Mouse (Mus musculus): ENCODE results near the gene Spi1.
"Not testable (repeated sequence)": the region's sequence is repeated elsewhere in the genome, so short reads cannot be mapped to it uniquely, and the experiment has no call there.

Spi1 gene

DNA sequence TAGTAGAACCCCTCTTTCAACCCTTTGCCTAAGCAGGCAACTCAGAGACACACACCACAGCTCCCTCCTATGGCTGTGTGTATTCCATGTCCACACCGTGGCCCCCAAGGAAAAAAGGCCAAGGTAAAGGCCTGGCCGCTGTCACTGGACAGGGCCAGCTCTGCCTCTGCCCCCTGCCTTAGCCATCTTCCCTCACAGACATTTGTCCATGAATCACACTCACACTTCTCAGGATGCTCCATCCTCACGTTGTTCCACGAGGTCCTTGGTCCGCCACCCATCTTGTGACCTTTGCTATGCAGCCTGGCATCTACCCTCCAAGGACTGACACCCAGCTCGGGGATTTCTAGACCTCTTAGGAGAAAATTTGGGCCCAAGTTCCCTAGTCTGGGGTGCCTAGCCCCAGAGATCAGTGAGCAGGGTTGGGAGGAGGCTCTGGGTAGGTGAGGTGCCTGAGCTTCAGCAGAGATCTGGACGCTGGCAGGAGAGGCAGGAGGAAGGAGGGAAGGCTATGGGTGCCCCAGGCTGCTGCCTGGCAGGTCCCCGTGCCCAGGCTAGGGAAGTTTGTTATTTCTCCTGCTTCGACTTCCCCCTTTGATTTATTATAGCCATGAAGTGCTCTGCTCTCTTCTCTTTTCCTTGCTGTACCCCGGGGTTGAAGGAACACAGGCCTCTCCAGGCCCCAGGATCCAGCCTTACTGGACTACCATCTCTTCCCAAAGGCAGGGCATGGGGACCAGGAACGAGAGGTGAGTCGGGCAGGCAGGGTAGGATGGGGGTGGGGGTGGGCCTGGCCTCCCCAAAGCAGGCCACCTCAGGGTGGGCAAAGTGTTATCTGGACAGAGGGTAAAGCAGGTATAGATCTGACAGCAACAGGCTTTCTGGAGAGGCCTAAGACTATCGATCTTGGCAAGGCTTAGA lies at the start of gene Spi1:
TSS of gene Spi1 (plus strand) at position 616 of the 921 bp plus-strand sequence.
- DNase-seq = no peak

DNA sequence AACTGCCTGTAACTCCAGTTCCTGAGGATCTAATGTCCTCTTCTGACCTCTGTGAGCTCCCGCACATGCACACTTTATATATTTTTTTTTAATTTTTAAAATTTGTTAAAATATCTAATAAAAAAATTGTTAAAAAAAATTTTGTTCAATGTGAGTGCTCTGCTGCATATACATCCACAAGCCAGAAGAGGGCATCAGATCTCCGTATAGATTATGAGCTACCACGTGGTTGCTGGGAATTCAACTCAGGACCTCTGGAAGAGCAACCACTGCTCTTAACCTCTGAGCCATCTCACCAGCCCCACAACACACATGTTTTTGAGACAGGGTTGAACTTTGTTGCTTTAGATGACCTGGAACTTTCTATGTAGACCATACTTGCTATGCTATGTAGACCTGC lies 49.2 kb upstream of the Spi1 start:
- DNase-seq = no peak

DNA sequence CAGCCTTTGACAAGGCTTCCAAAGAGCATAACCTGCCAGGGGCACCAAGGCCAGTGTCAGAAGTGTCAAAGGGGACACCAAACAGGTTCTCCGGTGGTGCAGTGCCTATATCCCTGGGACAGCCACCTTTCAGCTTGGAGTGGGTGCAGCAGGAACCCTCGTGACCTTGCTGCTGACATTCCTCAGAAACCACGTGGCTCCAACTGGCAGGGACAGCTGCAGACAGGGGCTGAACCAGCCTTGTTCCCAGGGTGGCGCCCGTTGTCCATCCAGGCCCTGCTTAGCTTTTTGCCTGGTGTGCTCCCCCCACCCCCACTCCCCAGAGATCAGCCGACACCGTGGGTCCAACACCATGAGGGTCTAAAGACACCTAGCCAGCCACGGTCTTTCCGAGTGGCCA lies 46.8 kb upstream of the Spi1 start, which contains the start of gene Rapsn:
TSS of gene Rapsn (plus strand) at position 236 of the 400 bp plus-strand sequence.
- no peak for DNase-seq

DNA sequence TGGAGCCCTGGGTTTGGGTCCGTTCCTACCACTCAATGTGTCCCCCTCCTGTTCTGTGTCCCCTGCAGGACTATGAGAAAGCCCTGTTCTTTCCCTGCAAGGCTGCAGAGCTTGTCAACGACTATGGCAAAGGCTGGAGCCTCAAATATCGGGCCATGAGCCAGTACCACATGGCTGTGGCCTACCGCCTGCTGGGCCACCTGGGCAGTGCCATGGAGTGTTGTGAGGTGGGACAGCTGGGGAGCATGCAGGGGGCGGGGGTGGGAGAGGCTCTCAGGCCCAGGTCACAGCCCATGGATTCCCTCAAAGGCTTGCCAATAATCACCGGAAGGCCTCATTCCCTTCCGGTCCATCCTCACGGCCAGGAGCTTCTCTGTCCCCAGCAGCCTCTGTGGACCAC lies 40.4 kb upstream of the Spi1 start:
- no peak for DNase-seq

DNA sequence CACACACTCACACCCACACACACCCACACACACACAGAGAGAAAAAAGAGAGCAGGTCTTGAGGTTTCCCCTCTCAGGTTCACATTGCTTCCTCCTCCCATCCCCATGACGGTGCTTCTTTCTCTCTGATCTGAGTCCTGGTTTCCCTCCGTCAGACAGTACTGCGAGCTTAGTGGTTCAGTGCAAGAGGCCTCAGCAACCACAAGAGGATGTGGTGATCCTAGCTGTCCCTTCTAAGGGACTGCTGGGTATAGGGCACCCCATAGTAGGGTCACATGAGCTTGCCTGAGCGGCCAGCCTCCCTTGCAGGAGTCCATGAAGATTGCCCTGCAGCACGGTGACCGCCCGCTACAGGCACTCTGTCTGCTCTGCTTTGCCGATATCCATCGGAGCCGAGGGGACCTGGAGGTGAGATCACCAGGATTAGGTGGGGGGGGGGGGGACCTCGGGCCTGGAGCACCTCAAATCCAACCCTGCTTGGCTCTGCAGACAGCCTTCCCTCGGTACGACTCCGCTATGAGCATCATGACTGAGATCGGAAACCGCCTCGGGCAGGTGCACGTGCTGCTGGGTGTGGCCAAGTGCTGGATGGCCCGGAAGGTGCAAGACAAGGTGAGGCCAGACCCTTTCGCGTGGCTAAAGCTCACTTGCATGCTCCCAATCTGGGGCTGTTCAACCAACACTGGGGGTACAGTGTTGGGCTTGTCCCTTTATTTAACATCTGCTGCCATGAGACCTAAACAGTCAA lies 39.4 kb upstream of the Spi1 start:
- DNase-seq = peak; percentile 49

DNA sequence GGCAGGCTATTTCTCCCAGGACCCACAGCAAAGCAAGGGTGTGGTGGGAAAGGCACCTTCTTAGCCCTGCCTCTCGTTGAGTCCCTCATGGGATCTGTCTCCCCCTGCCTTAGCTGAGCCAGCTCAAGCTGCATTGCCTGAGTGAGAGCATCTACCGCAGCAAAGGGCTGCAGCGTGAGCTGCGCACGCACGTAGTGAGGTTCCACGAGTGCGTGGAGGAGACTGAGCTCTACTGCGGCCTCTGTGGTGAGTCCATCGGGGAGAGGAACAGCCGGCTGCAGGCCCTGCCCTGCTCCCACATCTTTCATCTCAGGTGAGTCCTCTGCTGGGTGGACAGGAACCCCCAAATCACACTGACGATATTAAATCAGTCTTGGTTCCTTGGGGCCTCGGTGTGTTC lies 37.5 kb upstream of the Spi1 start:
- no peak for DNase-seq

DNA sequence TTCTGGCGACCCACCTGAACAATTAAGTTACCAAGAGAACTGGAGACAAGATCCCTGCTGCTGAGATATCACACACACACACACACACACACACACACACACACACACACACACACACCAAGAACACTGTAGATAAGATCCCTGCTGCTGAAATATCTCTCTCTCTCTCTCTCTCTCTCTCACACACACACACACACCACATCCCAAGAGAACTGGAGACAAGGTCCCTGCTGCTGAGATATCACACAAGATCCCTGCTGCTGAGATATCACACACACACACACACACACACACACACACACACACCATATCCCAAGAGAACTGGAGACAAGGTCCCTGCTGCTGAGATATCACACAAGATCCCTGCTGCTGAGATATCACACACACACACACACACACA lies 36.4 kb upstream of the Spi1 start:
- not testable (repeated sequence) for DNase-seq

DNA sequence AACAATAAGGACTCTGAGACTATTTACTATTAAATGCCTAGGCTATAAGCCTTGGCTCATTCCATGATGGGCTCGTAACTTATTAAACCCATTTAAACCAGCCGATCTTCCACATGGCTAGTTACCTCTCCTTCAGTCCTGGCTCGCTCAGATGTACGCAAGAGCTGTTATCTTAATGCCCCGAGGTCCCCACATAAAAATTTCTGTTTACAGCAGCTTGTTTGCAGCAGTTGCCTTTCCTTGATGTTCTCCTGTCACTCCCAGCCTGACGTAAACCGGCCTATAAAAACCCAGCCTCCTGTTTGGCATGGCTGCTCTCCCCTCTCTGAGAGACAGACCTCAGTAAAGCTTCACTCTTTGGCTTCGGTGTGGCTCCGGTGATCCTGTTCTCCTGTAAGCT lies 34.8 kb upstream of the Spi1 start:
- DNase-seq = no peak

DNA sequence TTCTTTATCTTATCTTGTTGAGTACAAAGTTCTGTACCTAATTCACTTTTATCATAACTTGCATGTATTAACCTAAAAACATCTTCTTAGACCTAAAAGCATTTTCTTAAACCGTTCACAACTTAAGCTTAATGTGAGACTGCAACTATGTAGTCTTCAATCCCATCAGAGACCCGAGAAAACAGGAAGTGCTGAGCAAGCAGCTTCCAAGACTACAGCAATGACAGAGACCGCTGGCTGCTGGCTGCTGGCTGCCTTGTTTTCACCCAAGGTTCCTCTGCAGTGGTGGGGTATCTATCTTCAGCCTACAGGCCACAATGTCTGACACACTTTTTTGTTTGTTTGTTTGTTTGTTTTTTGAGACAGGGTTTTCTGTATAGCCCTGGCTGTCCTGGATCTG lies 30.3 kb upstream of the Spi1 start:
- DNase-seq = no peak

DNA sequence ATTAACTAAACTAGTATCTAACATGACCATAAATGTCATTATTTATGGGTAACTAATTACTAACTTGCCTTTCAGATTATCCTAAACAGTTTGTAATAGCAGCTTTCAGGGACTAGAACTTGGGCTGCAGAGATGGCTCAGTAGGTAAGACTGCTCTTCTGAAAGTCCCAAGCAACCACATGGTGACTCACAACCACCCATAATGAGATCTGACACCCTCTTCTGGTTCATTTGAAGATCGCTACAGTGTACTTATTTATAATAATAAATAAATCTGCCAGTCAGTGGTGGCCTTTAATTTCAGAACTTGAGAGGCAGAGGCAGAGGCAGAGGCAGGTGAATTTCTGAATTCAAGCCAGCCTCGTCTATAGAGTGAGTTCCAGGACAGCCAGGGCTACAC lies 29.4 kb upstream of the Spi1 start:
- no peak for DNase-seq

DNA sequence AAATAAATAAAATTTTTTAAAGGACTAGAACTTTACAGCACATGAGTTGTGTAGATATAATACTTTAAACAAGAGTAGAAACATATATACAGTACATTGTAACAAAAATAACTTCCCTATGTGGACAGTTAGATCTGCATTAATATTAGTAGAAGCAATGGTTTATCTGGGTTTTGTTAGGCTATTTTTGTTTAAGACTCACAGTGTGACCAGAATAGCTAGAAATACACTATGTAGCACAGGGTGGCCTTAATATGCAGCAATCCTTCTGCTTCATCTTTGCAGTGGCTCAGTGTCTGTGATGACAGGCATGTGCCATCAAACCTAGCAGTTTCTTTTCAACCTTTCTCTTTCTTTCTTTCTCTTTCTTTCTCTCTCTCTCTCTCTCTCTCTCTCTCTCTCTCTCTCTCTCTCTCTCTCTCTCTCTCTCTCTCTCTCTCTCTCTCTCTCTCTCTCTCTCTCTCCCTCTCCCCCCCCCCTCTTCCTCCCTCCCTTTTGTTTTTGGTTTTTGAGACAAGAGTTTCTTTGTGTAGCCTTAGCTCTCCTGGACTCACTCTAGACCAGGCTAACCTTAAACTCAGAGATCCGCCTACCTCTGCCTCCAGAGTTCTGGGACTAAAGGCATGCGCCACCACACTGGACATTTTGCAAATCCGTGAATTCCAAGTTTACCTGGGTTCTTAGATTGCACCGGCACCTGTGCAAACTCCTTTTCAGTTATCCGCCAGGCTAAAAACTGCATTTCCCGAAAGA lies 28.8 kb upstream of the Spi1 start:
- DNase-seq = no peak

DNA sequence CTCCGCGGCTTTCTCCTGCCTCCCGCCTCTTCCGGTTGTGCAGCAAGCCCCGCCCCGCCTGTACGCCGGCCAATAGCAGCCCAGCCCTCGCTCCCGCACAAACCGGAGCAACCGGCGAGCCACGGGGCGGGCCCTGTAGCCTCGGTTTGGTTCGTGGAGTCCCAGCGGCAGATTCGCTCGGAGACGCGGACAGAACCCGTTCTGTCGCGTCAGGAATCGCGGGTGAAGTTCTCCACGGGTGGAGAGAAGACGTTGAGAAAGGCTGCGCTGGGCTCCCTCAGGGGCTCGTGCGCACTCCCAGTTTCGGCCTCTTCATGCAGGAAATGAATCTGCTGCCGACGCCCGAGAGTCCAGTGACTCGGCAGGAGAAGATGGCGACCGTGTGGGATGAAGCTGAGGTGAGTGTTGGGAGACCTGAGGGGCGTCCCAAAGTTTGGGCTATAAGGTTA lies 28.2 kb upstream of the Spi1 start, which contains the start of gene Psmc3:
TSS of gene Psmc3 (plus strand) at position 76 of the 449 bp plus-strand sequence.
- DNase-seq = peak; percentile 97

DNA sequence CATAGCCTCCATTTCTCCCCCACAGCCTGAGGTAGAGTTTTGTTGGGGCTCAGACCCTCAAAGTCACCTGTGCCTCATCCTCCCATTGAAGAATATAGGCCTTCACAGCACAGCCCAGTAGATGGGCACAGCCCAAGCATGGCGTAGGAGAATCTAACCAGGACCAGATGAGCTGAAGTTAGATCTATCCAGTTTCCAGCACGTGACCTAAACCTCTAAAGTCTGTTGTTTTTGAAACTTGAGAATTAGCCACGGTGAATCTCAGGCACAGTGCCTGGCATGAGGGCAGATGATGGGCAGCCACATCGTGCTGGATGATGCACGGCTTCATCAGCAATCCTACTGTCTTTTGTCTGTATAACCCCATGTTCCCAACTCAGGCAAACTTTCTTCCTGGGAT lies 23.8 kb upstream of the Spi1 start:
- no peak for DNase-seq

DNA sequence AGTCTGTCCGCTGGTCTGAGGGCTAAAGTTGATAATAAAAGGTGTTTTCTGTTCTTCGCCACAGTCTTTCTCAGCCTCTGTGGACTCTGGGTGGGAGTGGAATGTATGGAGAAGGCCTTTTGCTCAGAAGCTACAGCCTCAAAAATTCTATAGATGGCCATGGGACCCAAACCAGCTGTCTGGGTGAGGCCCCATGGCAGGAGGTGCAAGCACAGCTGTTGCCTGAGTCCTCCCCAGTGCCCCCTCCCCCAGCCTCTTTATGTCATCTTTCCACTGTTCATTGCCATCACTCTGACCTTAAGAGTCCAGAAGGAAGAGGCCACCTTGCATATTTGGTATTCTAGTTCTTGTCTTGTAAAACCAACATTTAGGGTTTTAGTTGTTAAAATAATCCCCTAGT lies 22.8 kb upstream of the Spi1 start:
- no peak for DNase-seq

DNA sequence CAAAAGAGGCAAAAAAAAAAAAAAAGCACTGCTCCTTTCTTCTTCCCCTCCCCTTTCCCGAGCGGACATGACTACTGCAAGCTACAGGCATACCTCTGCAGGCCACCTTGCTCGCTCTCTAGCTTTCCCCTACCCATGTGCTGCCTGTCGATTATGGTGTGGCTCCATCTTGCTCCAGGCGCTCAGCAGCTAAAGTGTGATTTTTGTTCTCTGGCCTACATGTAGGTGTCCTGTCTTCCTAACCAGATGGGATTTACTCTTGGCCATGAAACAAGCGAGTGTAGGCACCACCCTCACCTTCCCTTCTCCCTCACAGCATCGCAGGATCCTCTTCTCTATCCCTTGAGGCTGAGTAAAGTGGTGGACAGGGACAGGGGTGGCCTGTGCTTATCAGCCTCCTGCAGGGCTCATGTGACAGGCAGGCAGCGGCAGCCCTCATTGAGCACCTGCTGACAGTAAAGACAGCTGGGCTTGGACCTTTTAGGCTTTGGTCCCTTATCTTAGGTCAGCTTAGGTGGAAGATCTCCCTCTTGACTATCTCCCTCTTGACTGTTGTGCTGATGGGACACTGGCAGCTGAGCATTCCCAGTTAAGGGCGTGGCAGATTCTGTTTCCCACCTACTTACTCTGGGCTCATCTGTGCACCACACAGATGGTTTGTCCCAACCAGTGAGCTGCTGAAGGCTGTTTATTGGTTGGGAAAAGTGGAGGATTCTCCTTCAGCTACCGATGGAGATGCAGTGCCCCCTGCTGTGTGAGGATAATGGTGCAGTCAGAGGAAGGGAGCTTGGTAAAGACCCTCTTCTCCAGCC lies 21.4 kb upstream of the Spi1 start:
- peak; percentile 36 for DNase-seq

DNA sequence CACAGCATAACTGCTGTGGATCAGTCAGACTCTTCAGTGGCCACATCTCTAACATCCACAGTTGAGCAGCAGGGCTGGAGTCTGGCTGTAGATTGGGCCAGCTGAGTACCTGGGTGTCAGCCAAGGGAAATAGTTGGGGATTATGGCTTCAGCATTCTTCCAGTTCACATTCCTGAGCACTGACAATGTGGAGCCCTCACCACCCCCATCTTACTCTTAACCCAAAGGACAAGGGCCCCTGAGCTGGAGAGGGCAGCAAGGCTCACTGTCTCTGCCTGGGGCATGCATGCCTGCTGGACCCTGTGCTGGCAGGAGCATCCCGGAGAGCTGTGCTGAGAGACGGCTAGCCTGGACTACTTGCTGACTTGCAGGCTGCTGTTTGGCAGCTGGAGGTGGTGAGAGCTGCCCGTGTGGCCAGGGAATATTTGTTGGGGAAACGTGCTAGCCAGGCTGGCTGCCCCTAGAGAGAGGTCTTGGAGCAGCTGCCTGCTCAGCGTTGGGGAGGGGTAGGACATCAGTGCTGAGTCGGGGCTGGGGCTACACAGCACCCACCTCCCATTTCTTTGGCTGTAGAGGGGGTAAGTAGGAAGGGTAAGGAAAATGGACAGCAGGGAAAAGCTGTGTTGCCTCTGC lies 20.2 kb upstream of the Spi1 start:
- no peak for DNase-seq

DNA sequence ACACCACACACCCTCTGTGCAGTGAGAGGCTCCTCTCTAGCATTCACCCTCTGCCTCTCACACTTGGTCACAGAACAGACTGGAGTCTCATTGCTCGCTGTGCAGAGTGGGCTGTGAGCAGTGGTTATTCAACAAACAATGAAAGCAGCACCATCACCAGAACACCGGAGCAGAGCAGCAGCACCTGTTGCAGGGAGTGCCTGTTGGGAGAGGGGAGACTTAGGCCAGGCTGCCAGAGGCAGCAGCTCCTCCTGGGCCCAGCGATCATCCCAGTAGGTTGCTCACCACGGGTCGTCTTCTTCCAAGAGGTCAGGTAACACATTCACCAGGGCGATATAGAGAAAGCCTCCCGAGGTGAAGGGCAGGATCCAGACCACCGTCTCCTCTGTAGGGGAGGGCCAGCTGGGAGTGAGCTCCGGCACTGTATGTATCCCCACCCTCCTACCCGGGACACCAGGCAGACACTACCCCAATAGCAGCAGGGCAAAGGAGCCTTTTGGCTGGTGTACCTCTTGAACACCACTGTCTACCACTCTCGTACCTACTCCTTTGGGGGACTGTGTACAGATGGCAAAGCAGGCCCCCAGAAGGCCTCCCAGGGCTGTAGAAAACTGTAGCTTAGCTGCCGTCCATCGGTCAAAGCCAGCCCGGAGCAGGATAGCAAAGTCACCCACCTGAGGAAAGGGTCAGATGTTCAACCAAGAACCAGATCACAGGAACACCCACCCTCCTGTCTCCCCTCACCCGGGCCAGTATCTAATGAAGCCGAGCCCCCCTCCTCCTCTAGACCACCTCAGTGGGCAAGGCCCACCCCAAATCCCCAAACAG lies 19.2 kb upstream of the Spi1 start:
- DNase-seq = no peak

DNA sequence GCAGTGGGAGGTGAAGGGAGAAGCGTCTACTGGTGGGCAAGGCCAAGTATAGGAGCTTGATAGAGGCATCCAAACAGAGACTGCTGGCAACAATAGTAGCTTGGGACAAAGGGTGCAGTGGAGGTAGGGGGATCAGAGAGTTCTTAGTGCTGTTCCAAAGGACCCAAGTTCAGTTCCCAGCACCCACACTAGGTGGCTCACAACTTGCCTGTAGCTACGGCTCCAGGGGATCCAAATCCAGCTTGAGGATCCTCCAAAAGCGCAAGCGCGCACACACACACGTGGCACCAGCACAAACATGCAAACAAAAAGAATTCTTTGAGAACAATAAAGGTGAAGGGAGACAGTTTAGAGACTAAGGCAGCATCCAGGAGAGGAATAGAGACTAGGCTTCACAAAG lies 18.0 kb upstream of the Spi1 start:
- no peak for DNase-seq

DNA sequence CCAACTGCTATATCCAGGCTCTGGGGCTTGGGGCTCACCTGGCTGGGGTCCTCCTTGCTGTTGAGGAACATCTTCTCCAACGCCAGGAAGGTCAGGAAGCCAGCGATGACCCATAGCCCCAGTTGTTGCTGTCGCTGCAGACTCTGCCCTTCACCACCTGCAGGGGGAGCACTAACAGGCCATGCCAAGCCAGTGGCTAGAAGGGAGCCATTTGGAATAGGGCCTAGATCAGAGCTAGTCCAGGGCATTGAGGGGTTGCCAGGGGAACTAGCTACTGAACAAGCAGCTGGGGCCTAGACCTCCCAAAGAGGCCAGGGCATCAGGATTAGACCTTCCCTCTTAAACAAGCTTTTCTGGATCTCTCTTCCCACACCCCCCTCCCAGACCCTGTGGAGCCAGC lies 16.6 kb upstream of the Spi1 start:
- peak; percentile 57 for DNase-seq

DNA sequence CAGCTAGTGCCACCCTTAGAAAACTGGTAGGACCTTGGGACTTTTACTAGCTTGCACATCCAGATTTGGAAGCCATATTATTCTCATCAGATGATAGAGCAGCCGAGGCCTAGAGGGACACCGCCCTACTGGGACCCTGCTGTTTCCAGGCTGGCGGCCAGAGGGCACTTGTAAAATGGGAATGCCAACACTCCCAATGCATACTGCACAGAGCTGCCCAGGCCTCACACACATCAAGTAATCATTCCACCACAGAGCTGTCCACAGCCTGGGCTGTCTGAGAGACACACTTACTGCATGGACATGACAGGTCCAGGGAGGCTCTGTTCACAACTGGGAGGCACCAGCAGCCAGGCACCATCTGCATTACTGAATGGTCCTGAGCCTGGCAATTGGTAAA lies 15.7 kb upstream of the Spi1 start:
- DNase-seq = no peak

All from thymus, postnatal 25 days (tissue).